Mouse (Mus musculus) cerebellum, adult 2 months (tissue): ENCODE measurements around the gene Drap1. TPM values are rescaled to one million over a fixed set of nuclear protein-coding genes. Genes with fewer than 3 reads are reported as not detected.

Experiments used
- DNase-seq, 2 experiments: peaks; one replicate each; pipeline ENCODE4 v3.0.0; 2021
- H3K27ac ChIP-seq: fragments of 200-500 bp; 2 replicates; pipeline ENCODE4 v1.5.1; 2012; ENCODE audit warnings: low read length, control low read depth, inconsistent platforms; ENCODE audit not compliant: insufficient read depth
- H3K27me3 ChIP-seq: fragments of 200-500 bp; 2 replicates; pipeline ENCODE4 v1.6.1; 2012; ENCODE audit warnings: inconsistent platforms, mild to moderate bottlenecking, low read length, moderate library complexity; ENCODE audit not compliant: control insufficient read depth, insufficient read depth
- H3K4me1 ChIP-seq: fragments of 200-500 bp; 2 replicates; pipeline ENCODE4 v1.6.1; 2011; ENCODE audit warnings: low read length; ENCODE audit not compliant: control insufficient read depth, insufficient read depth
- H3K4me3 ChIP-seq: fragments of 200-500 bp; replicated peaks from 2 replicates; pipeline ENCODE3; 2011; ENCODE audit warnings: mild to moderate bottlenecking, low read depth, low read length, control low read depth; ENCODE audit not compliant: insufficient read depth
- CTCF ChIP-seq: fragments of 200-500 bp; IDR thresholded peaks from 2 replicates; pipeline ENCODE4 v1.5.1; 2011; ENCODE audit warnings: low read depth, mild to moderate bottlenecking, control low read depth, low read length, moderate library complexity, borderline replicate concordance; ENCODE audit not compliant: insufficient read depth
- POLR2A ChIP-seq: fragments of 200-500 bp; IDR thresholded peaks from 2 replicates; pipeline ENCODE4 v1.6.1; 2011; ENCODE audit warnings: low read length, control low read depth, borderline replicate concordance; ENCODE audit not compliant: insufficient read depth
- WGBS: fragments of 180-500 bp; shearing (Covaris S2); methylation state at CpG from one replicate; pipeline ENCODE4 v1.1.7; 2018; 5-methylcytosine and 5-hydroxymethylcytosine counted together
- polyA plus RNA-seq: library from polyadenylated mRNA; depleted of rRNA; stranded (reverse); fragments of >200 nt; gene quantifications from 2 replicates; pipeline ENCODE4 v1.2.3, GENCODE M21; 2012

Drap1 gene
- polyA plus RNA-seq, 1 experiment, result 309 TPM

- Histone ChIP-seq H3K27me3 (no peaks in the 10 kb centered on the region), H3K4me1 (no peaks in the 10 kb centered on the region; the same call in 1 of the 2 replicates), H3K27ac (no peak within 1 kb of the TSS), H3K4me3 (peak within 1 kb of the TSS; percentile 46)
- peak; percentile 58 to 66 for DNase-seq
- TF ChIP-seq POLR2A (no peak), CTCF (no peak)
- under 1% methylated on average over 70 of the region's 70 CpGs for WGBS
Measured at GRCm38 (mm10) chr19:5447515-5448353, 23.0 kb upstream of the Drap1 start, which contains the start of gene Fosl1. Gene Fosl1 (plus strand): TSS chr19:5447547.

DNA sequence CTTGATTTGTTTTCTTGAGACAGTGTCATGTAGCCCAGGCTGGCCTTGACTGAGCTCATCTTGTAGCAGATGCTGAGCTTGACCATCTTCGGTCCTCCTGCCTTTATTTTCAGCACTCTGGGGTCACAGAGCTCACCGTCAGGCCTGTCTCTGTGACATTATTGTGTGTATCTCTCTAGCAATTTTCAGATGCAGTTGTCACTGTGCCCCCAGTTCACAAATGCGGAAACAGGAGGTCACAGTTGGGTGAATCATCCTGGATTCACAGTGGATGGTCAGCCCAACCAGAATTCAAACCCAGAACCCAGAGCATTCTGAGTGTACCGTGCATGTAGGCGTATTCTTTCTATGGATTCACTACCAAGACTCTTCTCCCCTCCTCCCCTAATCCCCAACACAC lies 21.0 kb upstream of the Drap1 start:
- WGBS, result 93% methylated on average over 5 of the region's 5 CpGs

GRCm38 (mm10) chr19:5444954-5445353 lies 20.2 kb upstream of the Drap1 start:
- TF ChIP-seq POLR2A, result no peak
- no peak for TF ChIP-seq CTCF
- 44% methylated on average over 7 of the region's 7 CpGs for WGBS
- no peak for DNase-seq
- no peaks in the 10 kb centered on the region; the same call in 1 of the 2 replicates for H3K4me1 ChIP-seq
- no peak overlapping the region for H3K27ac ChIP-seq
- H3K27me3 ChIP-seq, result no peaks in the 10 kb centered on the region
- no peak overlapping the region for H3K4me3 ChIP-seq

More for the DNA sequence above, 21.0 kb upstream of the Drap1 start:
- no peaks in the 10 kb centered on the region for H3K27me3 ChIP-seq
- H3K4me1 ChIP-seq, result no peaks in the 10 kb centered on the region; the same call in 1 of the 2 replicates
- H3K27ac ChIP-seq, result no peak overlapping the region
- no peak for DNase-seq
- TF ChIP-seq CTCF (no peak), POLR2A (no peak)
- no peak overlapping the region for H3K4me3 ChIP-seq

DNA sequence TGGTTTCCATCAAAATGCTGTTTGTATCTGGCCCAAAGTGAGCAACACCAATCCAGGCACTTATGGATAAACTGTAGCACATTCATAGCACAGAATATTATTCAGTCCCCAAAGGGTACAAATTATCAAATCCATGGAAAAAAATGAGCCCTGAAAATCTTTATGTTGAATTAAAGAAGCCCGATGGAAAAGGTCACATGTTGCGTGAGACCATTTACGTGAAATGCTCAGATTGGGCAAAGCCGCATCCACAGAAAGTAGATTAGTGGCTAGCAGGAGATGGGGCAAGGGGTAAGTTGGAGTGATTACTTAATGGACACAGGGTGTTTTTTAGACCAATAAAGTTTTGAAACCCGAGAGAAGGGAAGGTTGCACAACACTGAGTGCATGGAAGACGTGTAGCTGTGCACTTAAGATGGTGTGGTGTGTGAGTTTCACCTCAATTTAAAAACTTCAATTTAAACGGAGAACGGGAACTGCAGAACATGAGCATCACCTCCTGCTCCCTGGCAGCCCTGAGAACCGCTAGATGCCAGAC lies 19.7 kb upstream of the Drap1 start:
- H3K27ac ChIP-seq, result no peak overlapping the region
- no peak overlapping the region for H3K4me3 ChIP-seq
- no peak for DNase-seq
- 70% methylated on average over 9 of the region's 9 CpGs for WGBS
- H3K27me3 ChIP-seq, result no peaks in the 10 kb centered on the region
- no peak for TF ChIP-seq CTCF
- TF ChIP-seq POLR2A, result no peak
- no peaks in the 10 kb centered on the region; the same call in 1 of the 2 replicates for H3K4me1 ChIP-seq

- DNase-seq, result no peak
- 74% methylated on average over 7 of the region's 7 CpGs for WGBS
- TF ChIP-seq POLR2A (no peak), CTCF (no peak)
- Histone ChIP-seq H3K27me3 (no peaks in the 10 kb centered on the region), H3K4me3 (no peak overlapping the region), H3K4me1 (peaks cover 32% of the 10 kb centered on the region), H3K27ac (no peak overlapping the region)
Measured at GRCm38 (mm10) chr19:5433951-5434350, 9.2 kb upstream of the Drap1 start.

GRCm38 (mm10) chr19:5432992-5433852 lies 8.4 kb upstream of the Drap1 start:
- peak; percentile 33; the same call in 1 of the 2 replicates for TF ChIP-seq CTCF
- TF ChIP-seq POLR2A, result no peak
- H3K4me1 ChIP-seq, result peaks cover 32% of the 10 kb centered on the region
- no peaks in the 10 kb centered on the region for H3K27me3 ChIP-seq
- DNase-seq, result peak; percentile 43 to 47
- no peak overlapping the region for H3K4me3 ChIP-seq
- WGBS, result 4% methylated on average over 16 of the region's 16 CpGs
- no peak overlapping the region for H3K27ac ChIP-seq

DNA sequence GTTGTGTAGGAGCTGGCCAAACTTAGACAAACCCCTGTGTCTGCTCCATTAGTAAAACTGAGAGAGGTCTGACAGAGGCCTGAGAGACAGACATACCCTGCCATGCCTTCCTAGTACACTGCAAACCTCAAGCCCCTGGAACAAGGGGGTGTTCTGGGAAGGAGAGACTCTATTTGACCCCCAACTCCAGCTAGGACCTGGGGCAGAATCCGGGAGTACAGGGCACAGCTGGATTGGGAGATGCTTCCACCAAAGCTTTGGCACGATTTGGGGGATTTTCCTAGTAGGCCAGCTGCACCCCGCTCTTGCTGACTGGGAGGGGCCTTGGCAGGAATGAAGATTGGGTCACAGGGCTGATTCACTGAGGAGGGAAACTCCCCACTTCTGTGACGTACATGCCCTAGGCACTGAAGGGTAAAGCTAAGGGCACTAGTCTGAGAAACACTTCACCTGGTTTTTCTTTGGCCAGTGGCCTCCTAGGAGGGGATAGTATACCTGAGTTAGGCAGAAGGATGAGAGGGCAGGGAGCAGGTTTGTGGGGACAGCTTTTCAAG lies 7.2 kb upstream of the Drap1 start:
- Histone ChIP-seq H3K4me3 (no peak overlapping the region), H3K27ac (no peak overlapping the region), H3K27me3 (no peaks in the 10 kb centered on the region), H3K4me1 (peaks cover 34% of the 10 kb centered on the region)
- no peak for TF ChIP-seq CTCF
- TF ChIP-seq POLR2A, result no peak
- no peak for DNase-seq
- WGBS, result 69% methylated on average over 4 of the region's 4 CpGs
